Mouse (Mus musculus) B cell, adult 2 months (primary cell): ENCODE data around the gene St6galnac1.

ENCODE experiments used
- DNase-seq, 2 experiments: peaks; one replicate each; pipeline ENCODE4 v3.0.0; 2022

The St6galnac1 gene

GRCm38 (mm10) chr11:116725031-116725948, 50.0 kb downstream of the St6galnac1 start:
- DNase-seq, result no peak

GRCm38 (mm10) chr11:116723064-116723463, 52.2 kb downstream of the St6galnac1 start:
- DNase-seq, result no peak

- DNase-seq, result no peak
Observed at GRCm38 (mm10) chr11:116721548-116722271, 53.6 kb downstream of the St6galnac1 start.

- DNase-seq, result no peak
Observed at GRCm38 (mm10) chr11:116720319-116720865, 54.9 kb downstream of the St6galnac1 start.
